14 mouse cellular contexts compared by ENCODE assay signal in genomic region chr6:140299653-140300052, GRCm38 (mm10).
A peak's percentile ranks its signal among the peaks of the same experiment; 100 is the strongest.
DNase-seq lines count a peak whose midpoint lies in the region; ATAC-seq and TF ChIP-seq lines count a peak whose summit lies in the region.
"Had no signal": no experiment of that assay in that cellular context is flagged by ENCODE, and none has a peak within 500 bp of the region (broad histone marks: within the 10 kb centered on the region; RNA-seq: fewer than 3 reads in every experiment).

No protein-coding gene starts in this region.

- TF ChIP-seq POLR2A in lung, adult 2 months (IDR thresholded peaks at IDR 0.05; ENCODE audit: borderline replicate concordance, extremely low read depth, low read depth, low read length): no peak

- H3K4me3 ChIP-seq in hindbrain, embryonic 12.5 days: no peak overlapping the region
- H3K4me3 ChIP-seq in hindbrain, embryonic 10.5 days: no peak overlapping the region
- no peak overlapping the region for H3K4me3 ChIP-seq in lung, embryonic 14.5 days (ENCODE audit: low read depth, low read length)
- no peak overlapping the region for H3K4me3 ChIP-seq in lung, adult 2 months (replicated peaks; ENCODE audit: extremely low read depth, low read depth, low read length)
- H3K4me3 ChIP-seq in lung, embryonic 16.5 days (ENCODE audit: low read length): no peak overlapping the region
- H3K4me3 ChIP-seq: embryonic facial prominence, embryonic 13.5 days; limb, embryonic 13.5 days; megakaryocyte, embryonic 14.5 days; myocyte; stomach, embryonic 15.5 days had no signal

- TF ChIP-seq CTCF in lung, embryonic 14.5 days (IDR thresholded peaks at IDR 0.05; ENCODE audit: low read depth): no peak
- TF ChIP-seq CTCF in lung, adult 2 months (IDR thresholded peaks at IDR 0.05; ENCODE audit: insufficient read depth, low read length): no peak

- ATAC-seq in hindbrain, embryonic 12.5 days (ENCODE audit: low FRiP score): peak; percentile 43; the same call in 1 of the 2 replicates
- peak; percentile 91 for ATAC-seq in lung, embryonic 14.5 days (ENCODE audit: insufficient read depth)
- ATAC-seq in lung, embryonic 16.5 days (ENCODE audit: low read depth): peak; percentile 83

- H3K36me3 ChIP-seq in hindbrain, embryonic 12.5 days: no peaks in the 10 kb centered on the region
- no peaks in the 10 kb centered on the region for H3K36me3 ChIP-seq in hindbrain, embryonic 10.5 days
- no peaks in the 10 kb centered on the region for H3K36me3 ChIP-seq in lung, embryonic 14.5 days (ENCODE audit: insufficient read depth)
- H3K36me3 ChIP-seq in lung, embryonic 16.5 days (ENCODE audit: control insufficient read depth, insufficient read depth, low read length): no peaks in the 10 kb centered on the region
- H3K36me3 ChIP-seq: embryonic facial prominence, embryonic 13.5 days; limb, embryonic 13.5 days; stomach, embryonic 15.5 days had no signal

- H3K9ac ChIP-seq in hindbrain, embryonic 12.5 days: no peak overlapping the region
- H3K9ac ChIP-seq in lung, embryonic 14.5 days: no peak overlapping the region
- no peak overlapping the region for H3K9ac ChIP-seq in lung, embryonic 16.5 days (ENCODE audit: low read length)
- H3K9ac ChIP-seq: embryonic facial prominence, embryonic 13.5 days; limb, embryonic 13.5 days; stomach, embryonic 15.5 days had no signal

- DNase-seq in hindbrain, embryonic 10.5 days (ENCODE audit: low spot score): no peak
- DNase-seq in lung, embryonic 14.5 days: peak; percentile 92
- DNase-seq in lung, adult 2 months: no peak
- DNase-seq in retina, embryonic 14.5 days (ENCODE audit: low spot score): peak; percentile 18
- DNase-seq in gastrocnemius, adult 8-10 months (ENCODE audit: low spot score in 2 of 2): no peak
- DNase-seq: cerebellum, adult 2 months; right cerebral cortex, postnatal 14 days had no signal

- 57% methylated on average over 7 of the region's 7 CpGs for WGBS in hindbrain, embryonic 12.5 days
- WGBS in hindbrain, embryonic 10.5 days: 78% methylated on average over 7 of the region's 7 CpGs
- 37% methylated on average over 7 of the region's 7 CpGs for WGBS in lung, embryonic 14.5 days
- 51% methylated on average over 7 of the region's 7 CpGs for WGBS in lung, adult 2 months
- 51% methylated on average over 7 of the region's 7 CpGs for WGBS in lung, embryonic 16.5 days

- H3K4me1 ChIP-seq in hindbrain, embryonic 12.5 days: peaks cover 9% of the 10 kb centered on the region
- peaks cover 8% of the 10 kb centered on the region for H3K4me1 ChIP-seq in hindbrain, embryonic 10.5 days (replicated peaks)
- H3K4me1 ChIP-seq in lung, embryonic 14.5 days (ENCODE audit: insufficient read depth): peaks cover 21% of the 10 kb centered on the region
- no peaks in the 10 kb centered on the region; the same call in 1 of the 2 replicates for H3K4me1 ChIP-seq in lung, adult 2 months (ENCODE audit: control insufficient read depth, insufficient read depth, low read length)
- peaks cover 5% of the 10 kb centered on the region for H3K4me1 ChIP-seq in lung, embryonic 16.5 days (replicated peaks; ENCODE audit: control insufficient read depth, insufficient read depth, low read length)
- H3K4me1 ChIP-seq: embryonic facial prominence, embryonic 13.5 days; megakaryocyte, embryonic 14.5 days had no signal

- H3K27ac ChIP-seq in hindbrain, embryonic 12.5 days: no peak overlapping the region
- H3K27ac ChIP-seq in hindbrain, embryonic 10.5 days: no peak overlapping the region
- peak overlapping the region; percentile 76 for H3K27ac ChIP-seq in lung, embryonic 14.5 days (ENCODE audit: low read depth)
- H3K27ac ChIP-seq in lung, embryonic 16.5 days (ENCODE audit: low read length): peak overlapping the region; percentile 81
- H3K27ac ChIP-seq: embryonic facial prominence, embryonic 13.5 days; limb, embryonic 13.5 days; stomach, embryonic 15.5 days had no signal

- no peaks in the 10 kb centered on the region for H3K9me3 ChIP-seq in hindbrain, embryonic 12.5 days (replicated peaks)
- H3K9me3 ChIP-seq in hindbrain, embryonic 10.5 days: no peaks in the 10 kb centered on the region
- H3K9me3 ChIP-seq in lung, embryonic 14.5 days (ENCODE audit: low read depth, low read length): no peaks in the 10 kb centered on the region
- H3K9me3 ChIP-seq in lung, embryonic 16.5 days (ENCODE audit: control insufficient read depth, low read length): no peaks in the 10 kb centered on the region
- H3K9me3 ChIP-seq: embryonic facial prominence, embryonic 13.5 days; limb, embryonic 13.5 days; stomach, embryonic 15.5 days had no signal

- no peak overlapping the region for H3K4me2 ChIP-seq in hindbrain, embryonic 12.5 days (replicated peaks)
- no peak overlapping the region for H3K4me2 ChIP-seq in lung, embryonic 14.5 days
- H3K4me2 ChIP-seq in lung, embryonic 16.5 days (ENCODE audit: low read depth, low read length): no peak overlapping the region
- H3K4me2 ChIP-seq: embryonic facial prominence, embryonic 13.5 days; limb, embryonic 13.5 days; stomach, embryonic 15.5 days had no signal

- no peaks in the 10 kb centered on the region for H3K27me3 ChIP-seq in hindbrain, embryonic 12.5 days
- H3K27me3 ChIP-seq in hindbrain, embryonic 10.5 days (ENCODE audit: insufficient read depth, poor library complexity, severe bottlenecking): no peaks in the 10 kb centered on the region
- no peaks in the 10 kb centered on the region for H3K27me3 ChIP-seq in lung, embryonic 14.5 days (ENCODE audit: insufficient read depth, low read length)
- no peaks in the 10 kb centered on the region for H3K27me3 ChIP-seq in lung, embryonic 16.5 days (ENCODE audit: control insufficient read depth, insufficient read depth, low read depth, low read length)
- H3K27me3 ChIP-seq: embryonic facial prominence, embryonic 13.5 days; limb, embryonic 13.5 days; megakaryocyte, embryonic 14.5 days; stomach, embryonic 15.5 days had no signal

Comparison
In these comparisons a context has a peak if more than half of its experiments do, and no peak if none do; other contexts are left out.
1. DNase-seq: peak in lung, embryonic 14.5 days (single experiment) and retina, embryonic 14.5 days (single experiment); none in hindbrain, embryonic 10.5 days (single experiment), lung, adult 2 months (single experiment) and gastrocnemius, adult 8-10 months (0 of 2).
2. H3K27ac ChIP-seq: peak in lung, embryonic 14.5 days (single experiment) and lung, embryonic 16.5 days (single experiment); none in hindbrain, embryonic 12.5 days (single experiment) and hindbrain, embryonic 10.5 days (single experiment).
3. Peak in every context shown above with its lines, with median percentiles within 50 percentile points of each other: ATAC-seq.